Mouse (Mus musculus) CD4-positive, CD25-positive, alpha-beta regulatory T cell, adult 2 months (primary cell): ENCODE results near the gene Ttc25.
"Not testable (repeated sequence)": the region's sequence is repeated elsewhere in the genome, so short reads cannot be mapped to it uniquely, and the experiment has no call there.

Experiments used
- DNase-seq: peaks from one replicate; pipeline ENCODE4 v3.0.0-alpha.2; 2012; ENCODE audit warnings: low read depth, low spot score

Gene Ttc25

DNA sequence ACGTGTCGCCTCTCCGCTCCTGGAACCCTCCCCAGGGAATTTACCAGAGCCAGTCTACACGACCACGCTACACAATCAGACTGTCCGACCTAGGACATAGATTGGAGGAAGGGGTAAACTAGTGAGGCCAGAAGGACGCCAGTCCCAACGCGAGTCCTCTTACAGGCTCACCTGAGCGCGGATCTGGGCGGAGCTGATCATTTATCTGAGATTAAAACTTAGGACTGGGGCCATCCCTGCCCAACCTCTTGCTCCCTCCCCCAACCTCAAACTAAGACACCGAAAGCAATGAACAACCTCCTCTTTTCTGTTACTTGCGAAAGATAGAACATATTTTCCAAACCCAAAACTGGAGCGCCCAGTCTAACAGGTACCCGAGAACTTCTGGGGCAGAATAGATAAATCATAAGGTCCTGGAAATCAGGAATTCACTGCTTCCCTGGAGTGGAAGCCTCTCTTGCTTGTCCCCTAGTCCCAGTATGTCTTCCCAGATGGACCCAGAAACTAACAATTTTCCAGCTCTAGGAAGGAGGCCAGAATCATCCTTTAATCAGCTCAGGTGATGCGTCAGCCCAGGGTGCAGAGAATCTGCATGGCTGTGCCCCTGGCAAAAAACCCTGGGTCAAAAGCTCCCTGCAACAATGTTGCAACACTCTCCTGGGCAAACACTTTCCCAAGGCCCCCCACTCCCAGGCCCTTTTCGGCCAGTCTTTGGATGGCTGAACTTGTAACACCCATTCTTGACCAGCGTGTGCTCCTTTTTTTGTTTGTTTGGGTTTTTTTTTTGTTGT lies 16.8 kb upstream of the Ttc25 start:
- no peak for DNase-seq

DNA sequence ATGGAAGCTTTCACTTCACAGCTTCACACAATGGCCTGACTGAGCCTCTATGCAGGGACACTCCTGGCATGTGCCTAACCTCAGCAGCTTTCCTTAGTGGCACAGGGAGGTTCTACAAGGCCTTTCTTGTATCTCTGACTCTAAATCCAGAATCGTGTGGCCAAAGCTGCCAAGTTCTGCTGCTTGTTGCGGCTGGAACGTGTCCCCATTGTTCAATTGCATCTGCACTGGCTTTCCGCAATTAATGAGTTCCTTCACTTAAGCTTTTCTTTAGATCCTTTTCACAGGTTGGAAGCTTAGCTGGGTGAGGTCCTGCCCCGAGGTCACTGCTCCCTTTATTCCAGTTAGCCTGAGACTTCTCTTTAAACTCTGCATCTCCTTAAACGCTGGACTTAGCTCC lies 11.5 kb upstream of the Ttc25 start:
- no peak for DNase-seq

DNA sequence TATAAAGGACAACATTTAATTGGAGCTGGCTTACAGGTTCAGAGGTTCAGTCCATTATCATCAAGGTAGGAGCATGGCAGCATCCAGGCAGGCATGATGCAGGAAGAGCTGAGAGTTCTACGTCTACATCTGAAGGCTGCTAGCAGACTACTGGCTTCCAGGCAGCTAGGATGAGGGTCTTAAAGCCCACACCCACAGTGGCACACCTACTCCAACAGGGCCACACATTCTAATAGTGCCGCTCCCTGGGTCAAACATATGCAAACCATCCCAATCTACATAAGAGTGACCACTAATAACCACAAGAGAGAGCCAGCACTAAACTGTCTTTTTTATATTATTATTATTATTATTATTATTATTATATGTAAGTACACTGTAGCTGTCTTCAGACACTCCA lies 11.0 kb upstream of the Ttc25 start:
- DNase-seq: not testable (repeated sequence)

DNA sequence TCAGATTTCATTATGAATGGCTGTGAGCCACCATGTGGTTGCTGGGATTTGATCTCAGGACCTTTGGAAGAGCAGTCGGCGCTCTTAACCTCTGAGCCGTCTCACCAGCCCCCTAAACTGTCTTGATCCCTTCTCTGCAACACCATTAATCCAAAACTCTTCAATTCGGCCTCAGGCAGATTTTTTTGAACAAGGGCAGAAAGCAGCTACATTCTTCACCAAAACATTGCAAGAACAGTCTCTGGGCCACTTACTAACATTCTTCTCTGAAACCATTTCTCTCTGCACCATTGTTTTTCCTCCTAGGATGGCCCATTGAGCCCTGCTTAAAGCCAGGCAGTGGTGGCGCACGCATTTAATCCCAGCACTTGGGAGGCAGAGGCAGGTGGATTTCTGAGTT lies 10.6 kb upstream of the Ttc25 start:
- not testable (repeated sequence) for DNase-seq

DNA sequence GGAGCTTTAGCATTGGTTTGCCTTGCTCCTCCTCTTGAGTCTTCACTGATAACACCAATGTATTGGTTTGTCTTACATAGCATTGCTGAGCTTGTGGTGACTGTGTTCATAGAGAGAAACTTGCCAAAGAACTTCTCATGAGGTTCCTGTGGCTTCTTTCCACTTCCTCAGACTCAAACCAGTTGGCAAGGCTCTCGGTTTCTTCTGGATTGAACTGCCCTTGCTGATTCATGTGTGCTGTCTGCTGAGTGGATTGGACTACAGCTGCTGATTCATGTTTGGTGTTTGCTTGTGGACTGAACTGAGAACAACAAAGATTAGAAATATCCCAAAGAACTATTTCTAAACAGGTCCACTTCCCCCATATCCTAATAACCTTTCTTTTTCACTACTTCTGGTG lies 9.4 kb upstream of the Ttc25 start:
- DNase-seq: no peak

DNA sequence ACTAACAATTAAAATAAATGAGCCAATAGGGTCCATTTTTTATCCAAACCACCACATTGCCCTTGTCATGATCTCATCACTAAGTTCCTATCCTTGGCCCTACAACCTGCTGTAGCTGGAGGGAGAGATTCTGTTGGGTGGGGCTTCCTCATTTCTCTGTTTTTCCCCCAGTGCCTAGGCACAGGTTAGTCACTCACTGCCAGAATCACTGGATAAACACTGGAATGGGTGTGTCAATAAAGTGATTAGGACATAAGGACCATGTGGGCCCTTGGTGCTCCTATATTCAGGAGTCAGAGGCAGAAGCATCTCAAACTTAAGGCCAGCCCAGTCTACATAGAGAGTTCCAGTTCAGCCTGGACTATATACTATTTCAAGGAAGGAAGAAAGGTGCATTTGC lies 8.9 kb upstream of the Ttc25 start:
- no peak for DNase-seq

DNA sequence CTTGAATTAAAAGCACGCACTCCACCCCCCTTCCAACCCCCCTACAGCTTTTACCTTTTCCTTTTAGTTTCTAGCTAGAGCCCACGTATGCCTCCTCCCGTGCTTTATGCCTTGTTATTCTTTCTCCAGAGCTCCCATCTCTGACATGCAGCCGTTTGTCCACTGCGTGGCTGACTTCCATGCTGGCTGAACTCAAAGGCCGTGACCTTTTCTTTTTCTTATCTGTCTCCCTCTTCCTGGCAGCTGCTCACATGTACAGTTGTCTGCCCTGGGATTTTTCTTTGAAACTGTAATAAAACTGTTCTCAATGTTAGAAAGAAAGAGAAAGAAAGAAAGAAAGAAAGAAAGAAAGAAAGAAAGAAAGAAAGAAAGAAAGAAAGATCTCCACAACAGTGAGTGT lies 4.4 kb upstream of the Ttc25 start:
- no peak for DNase-seq

DNA sequence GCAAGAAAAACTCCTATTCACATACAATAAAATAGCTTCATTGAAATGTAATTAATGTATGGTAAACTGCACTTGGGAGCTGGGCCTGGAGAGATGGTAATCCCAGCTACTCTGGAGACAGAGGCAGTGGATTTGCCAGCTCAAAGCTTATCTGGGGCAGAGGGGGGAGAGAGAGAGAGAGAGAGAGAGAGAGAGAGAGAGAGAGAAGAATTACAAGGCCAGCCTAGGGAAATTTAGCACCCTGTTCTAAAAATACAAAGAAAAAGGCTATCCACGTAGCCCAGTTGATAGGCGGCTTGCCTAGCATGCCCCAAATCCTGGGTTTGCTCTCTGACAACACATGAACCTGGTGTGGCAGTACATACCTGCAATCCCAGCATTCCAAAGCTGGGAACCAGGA lies 3.8 kb upstream of the Ttc25 start:
- DNase-seq: no peak

DNA sequence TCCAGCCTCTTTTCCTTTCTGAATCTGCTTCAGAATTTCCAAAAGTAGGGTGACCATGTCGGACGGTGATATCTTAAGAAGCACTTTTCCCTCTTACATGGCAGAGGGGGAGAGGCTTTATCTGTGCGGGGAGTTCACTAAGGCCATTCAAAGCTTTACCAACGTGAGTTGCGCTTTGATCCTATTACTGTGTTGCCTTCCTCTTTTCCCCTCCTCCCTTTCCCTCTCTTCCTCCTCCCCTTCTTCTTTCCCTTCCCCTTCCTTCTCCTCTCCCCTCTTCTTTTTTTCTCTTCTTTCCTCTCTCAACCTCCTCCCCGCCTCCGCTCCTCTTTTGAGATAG lies 309 bp downstream of the Ttc25 start:
- no peak for DNase-seq

DNA sequence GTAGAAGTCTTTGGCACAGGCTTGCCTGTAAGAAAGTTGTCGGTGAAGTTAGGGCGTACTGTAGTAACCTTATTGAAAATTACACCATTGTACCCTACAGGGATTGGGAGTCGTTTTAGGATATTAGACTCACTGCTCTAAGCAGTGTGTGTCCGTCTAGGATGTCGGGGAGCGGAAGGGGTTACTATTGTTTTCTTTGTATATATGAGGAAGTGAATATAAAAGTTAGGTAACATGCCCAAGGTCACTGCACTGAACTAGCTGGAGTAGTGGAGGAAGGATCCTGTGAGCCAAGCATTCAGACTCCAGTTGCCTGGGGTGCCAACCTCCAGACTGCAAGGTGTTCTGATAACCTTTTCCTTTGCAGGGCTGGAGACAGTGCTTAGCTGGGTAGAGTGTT lies 1.5 kb downstream of the Ttc25 start:
- no peak for DNase-seq

DNA sequence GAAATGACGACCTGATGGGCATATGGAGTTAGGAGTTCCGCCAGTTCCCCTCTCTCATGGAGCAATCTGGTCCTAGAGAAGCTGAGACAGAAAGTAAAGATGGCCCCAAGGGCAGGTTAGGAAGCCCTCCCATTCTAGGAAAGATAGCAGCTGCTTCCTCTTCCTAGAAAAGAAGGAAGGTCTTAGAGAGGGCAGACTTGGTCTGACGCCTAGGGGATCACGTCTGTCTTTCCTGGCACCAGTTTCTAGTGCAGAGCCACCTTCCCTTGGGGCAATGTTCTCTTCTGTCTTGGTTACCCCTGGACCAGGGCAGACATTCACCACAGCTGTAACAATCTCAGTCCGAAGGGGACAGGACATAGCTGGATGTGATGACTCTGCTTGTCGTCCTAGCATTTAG lies 2.7 kb downstream of the Ttc25 start:
- no peak for DNase-seq

DNA sequence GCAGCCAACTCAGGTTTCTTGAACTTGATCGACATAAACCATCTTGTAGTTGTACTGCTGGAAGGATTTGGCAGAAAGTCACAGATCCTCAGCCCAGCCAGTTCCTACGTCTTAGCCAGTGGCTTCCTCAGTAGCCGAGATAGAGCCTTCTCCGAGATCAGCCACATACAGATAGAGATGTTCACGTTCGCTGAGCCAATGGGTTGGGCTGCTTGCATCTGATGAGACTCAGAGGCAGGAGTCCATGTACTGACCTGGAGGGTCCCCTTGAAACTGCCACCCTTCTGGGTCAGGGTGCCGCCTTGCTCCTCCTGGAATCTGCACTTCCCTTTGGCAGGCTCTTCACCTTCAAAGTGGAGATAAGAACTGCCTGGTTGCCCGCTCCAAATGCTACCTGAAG lies 4.1 kb downstream of the Ttc25 start:
- no peak for DNase-seq

DNA sequence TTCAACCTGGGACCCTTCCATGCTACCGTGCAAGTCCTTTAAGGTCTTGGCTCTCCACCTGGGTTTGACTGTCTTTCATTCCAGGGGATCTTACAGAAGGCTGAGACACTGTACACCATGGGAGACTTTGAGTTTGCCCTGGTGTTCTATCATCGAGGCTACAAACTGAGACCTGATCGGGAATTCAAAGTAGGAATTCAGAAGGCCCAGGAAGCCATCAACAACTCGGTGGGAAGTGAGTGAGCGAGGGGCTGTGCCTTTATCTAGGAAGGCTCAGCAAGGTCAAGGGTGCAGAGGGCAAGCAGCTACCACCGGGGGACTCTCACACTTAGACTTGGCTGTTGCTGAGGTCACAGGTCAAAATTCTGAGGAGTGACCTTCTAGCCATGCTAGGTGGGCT lies 4.7 kb downstream of the Ttc25 start:
- no peak for DNase-seq

DNA sequence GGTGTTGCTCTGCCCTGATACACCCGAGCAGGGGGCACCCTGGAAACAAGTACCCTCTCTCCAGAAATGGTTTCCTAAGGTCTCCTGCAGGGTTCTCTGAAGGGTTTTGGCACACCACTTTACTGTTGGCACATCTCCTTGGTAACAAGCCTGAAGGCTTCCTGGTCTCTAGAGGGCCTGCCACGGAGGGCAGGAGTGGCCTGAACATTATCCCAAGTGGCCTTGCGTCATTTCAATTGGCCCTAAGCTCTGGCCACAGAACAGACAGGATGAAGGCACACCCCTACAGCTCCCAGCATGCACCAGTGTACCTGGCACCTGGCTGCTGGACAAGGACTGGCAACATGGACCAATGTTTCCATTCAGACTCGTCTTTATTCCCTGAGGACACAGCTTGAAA lies 7.4 kb downstream of the Ttc25 start:
- no peak for DNase-seq

DNA sequence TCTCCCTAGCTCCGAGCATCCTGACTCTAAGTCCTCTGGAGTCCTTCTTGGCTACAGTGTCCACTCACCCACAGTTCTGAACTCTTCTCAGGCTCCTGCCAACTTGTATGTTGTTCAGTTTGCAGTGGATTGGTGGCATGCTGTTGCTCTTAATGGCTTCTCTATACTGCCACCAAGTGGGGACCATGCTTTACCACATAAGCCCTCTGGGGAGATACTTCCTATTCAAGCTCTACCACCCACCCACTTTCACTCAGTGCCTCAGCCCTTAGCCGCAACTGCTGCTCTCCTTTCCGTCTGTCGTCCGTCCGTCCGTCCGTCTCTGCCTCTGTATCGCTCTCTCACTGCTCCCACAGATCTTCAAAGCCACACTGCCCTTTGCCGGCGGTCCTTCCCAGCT lies 10.2 kb downstream of the Ttc25 start:
- DNase-seq: peak; percentile 88

DNA sequence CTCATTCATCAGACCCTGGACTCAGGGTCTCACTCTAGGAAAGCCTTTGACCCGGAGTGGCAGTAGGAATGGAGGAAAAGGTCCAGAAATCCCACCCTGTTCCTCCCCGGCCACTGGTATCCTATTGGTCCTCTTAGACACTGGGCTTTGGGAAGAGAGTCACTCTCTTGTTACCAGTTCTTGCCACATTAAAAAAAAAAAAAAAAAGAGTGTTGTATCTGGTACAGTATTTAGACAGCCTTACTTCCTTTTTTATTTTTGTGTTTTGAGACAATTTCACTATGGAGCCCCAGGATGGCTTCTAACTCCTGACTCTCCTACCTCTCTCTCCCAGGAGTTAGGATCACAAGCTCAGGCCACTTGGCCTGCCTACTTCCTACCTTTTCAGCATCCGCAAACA lies 12.2 kb downstream of the Ttc25 start:
- no peak for DNase-seq

DNA sequence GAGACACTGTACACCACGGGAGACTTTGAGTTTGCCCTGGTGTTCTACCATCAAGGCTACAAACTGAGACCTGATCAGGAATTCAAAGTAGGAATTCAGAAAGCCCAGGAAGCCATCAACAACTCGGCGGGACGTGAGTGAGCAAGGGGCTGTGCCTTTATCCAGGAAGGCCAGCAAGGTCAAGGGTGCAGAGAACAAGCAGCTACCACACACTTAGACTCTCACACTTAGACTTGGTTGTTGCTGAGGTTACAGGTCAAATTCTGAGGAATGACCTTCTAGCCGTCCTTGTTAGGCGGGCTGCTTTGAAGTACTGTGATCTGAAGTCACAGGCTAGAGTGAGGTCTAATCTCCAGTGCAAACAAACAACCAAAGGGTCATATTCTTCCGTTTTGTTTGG lies 14.1 kb downstream of the Ttc25 start:
- DNase-seq: no peak

DNA sequence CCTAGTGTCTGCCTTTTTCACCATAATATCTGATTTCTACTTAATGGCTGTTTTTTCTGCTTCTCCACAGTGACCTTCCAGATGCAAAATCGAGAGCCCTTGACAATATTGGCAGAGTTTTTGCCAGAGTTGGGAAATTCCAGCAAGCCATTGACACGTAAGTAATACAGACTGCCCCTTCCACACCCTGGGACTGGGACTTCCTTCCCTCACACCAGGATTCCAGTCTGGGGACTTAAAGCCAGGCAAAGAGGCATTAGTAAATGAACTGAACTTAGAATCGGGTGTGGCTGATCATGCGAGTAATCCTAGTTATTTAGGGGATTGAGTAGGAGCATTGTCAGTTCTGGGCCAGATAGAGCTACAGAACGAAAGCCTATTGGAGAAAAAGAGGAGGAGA lies 16.3 kb downstream of the Ttc25 start:
- DNase-seq: no peak

DNA sequence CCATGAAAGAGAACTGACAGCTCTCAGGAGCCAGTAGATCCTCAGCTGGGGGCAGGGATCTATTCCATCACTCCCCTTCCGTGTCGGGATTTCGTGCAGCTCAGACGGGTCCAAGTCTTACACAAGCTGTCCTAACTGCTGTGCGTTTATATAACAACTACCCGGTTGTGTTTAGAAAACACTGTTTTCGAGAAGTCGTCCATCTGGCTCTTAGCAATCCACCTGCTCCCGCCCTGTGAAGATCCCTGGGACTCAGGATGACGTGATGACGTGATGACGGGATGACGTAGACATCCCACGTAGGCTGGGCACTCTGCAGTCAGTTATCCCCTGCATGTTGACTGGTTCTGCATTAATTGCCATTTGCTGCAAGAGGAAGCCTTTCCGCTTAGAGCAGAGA lies 18.9 kb downstream of the Ttc25 start:
- no peak for DNase-seq

DNA sequence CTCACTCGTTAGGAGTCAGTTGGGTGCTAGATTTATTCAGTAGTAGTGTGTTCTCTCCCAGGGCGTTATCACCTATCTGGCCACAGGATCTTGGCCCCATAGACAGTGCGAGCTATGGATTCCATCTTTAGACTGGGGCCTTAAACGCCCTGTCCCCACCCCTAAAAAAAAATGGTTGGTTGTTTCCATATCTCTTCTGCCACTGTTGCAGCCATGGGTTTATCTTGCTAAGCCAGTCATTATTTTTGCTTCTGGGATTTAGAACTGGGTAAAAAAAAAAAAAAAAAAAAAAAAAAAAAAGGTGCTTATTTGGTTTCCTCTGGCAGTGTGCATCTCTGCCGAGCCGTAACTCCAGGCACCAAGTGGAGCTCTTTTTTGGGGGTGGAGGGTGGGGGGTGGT lies 19.3 kb downstream of the Ttc25 start:
- no peak for DNase-seq

DNA sequence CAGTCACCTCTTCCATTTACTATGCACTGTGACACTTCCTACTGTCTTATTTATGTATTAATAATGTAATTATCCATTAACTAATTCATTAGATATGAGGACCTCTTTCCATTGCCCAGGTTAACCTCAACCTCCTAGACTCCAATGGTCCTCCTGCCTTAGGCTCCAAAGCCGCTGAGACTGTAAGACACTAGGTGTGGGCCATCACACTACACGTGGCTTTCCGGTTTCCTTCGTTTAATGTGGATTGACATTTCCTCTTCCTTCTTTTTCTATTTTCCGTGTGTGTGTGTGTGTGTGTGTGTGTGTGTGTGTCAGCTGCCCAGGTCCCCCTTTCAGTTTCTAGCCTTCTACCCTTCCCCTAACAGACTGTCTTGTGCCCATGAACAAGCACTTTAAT lies 21.8 kb downstream of the Ttc25 start:
- no peak for DNase-seq

DNA sequence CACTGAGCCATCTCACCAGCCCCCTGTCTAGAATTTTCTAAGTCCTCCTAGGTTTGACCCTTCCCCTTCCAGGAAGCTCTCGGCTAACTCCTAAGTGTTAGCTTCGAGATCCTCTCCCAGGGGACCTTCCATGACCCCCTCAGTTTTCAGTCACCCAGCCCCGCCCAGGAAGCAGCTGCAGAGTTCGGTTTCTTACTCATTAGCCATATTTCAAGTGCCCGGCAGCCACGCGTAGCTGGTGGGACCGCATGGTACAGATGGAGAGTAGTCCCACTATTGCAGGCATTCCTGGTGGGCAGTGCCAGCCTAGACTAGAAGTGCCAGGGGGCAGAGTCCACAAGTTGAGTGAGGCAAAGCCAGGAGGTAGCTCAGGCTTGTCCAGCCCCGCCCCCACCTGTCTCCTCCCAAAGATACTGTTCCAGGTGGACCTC lies 22.4 kb downstream of the Ttc25 start:
- no peak for DNase-seq

DNA sequence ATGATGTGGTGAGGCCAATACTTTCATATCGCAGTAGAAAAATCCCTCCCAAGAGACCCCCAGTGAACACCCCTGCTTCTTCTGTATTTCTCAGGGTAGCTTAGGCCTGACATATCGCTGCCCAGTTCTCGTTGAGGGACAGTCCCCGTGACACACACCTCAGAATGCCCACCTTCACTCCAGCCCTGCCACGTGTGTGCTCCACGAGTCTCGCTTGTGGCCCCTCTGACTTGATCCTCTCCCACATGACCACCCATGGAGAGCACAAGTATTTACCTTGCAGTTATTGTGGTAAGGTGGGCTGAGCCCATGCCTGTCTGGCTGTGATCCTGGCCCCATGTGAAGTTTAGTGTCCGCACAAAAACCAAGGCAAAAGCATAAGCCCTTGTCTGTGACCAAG lies 23.3 kb downstream of the Ttc25 start:
- DNase-seq: no peak

DNA sequence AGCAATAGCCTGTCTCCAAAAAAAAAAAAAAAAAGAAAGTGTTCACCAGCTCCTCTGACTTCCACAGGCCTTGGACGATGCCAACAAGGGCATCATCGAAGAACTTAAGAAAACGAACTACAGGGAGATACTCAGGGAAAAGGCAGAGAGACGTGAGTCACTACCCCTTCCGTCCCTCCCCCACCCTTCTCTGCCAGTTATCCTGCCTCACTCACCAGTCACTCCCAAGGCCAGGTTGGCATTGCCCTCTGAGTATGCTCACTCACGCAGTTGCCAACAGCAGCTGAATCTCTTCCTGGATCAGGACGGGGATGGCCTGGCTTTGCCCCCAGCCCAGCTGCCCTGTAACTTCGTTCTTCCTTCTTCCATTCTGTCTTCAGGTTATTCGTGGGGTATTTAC lies 24.4 kb downstream of the Ttc25 start:
- no peak for DNase-seq
